Mouse (Mus musculus) left cerebral cortex, postnatal 14 days (tissue): ENCODE measurements around the gene Olfr97. TPM values are rescaled to one million over a fixed set of nuclear protein-coding genes. Genes with fewer than 3 reads are reported as not detected.
A peak's percentile ranks its signal among the peaks of the same experiment; 100 is the strongest.
"Not testable (repeated sequence)": the region's sequence is repeated elsewhere in the genome, so short reads cannot be mapped to it uniquely, and the experiment has no call there.

Source experiments
- DNase-seq, 2 experiments: peaks; one replicate each; pipeline ENCODE4 v3.0.0; 2021 to 2022; ENCODE audit warnings: low spot score in 2 of 2, mixed read lengths in 1 of 2
- intact Hi-C: fragments of 180-260 bp; cut with DNase I; formaldehyde crosslinking; loops from one replicate; pipeline ENCODE4 v1.15.1; 2025
- long read RNA-seq, 2 experiments: library from polyadenylated mRNA; stranded (forward); transcript quantifications; one replicate each; pipeline ENCODE4 v2.0.0; 2021
- total RNA-seq, 2 experiments: library from RNA; stranded (reverse); gene quantifications; 2 replicates each; pipeline ENCODE4 v1.2.3; 2021

The Olfr97 gene
- not detected for total RNA-seq
- long read RNA-seq, experiment 1, result 0 reads
- long read RNA-seq, experiment 2, result 0 reads

DNA sequence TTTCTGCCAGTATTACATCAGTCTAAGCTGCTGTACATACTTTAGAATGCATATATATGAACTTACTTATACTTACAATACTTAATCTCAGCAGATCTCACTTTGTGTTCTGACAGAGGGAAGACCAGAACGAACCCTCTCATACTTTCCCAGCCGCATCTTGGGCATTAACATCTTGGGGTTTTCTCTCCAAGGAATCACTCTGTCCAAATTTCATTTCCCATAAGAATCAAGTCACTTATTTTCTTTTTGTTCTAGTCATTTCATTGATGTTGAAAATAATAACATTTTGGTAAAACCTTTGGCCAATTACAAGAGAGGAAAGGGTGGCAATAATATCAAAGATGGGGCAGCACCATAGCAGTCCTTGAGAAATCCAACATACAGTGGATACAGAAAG lies at the start of gene Olfr97:
Olfr97 (minus strand) TSS at position 101 of the 400 bp plus-strand sequence.
- DNase-seq, intact Hi-C loops: not testable (repeated sequence)

DNA sequence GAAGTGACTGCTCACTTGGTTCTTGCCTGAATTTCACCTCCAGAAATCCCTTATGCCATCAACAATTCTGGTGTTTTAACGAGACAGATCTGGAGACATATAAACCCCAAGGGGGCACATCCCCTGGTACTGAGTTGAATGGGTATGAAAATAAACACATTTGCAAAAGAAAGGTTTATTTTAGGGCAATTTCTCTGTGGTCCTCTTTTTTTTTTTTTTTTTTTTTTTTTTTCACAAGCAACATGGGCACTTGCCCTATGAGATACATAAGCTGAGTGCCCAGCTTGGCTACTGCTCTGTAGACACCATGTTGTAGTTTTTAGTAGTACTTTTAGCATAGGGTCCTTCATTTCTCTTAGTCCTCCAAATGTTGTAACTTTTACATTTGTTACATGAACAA lies 46.2 kb upstream of the Olfr97 start, which contains the start of gene Olfr99:
Olfr99 (minus strand) TSS at position 101 of the 400 bp plus-strand sequence.
- no peak for DNase-seq
- intact Hi-C loops, result no loop called here

DNA sequence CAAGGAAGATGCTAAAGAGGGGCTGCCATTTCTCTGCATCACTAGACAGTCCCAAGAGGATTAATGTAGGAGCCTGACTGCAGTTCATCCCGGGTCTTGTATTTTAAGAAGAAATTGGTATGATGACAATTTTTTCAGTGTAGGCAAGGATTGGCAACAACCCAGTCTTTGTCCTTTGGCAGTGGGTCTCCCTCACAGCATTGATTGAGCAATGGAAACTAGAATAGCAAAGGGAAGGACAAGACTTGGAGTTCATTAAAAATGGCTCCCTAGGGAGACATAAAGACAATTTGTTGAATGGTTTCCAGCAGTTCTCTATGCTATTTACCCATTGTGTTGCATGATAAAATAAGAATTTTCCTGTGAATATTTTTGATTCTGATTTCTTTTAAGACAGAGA lies 43.2 kb upstream of the Olfr97 start:
- intact Hi-C loops, result no loop called here
- no peak for DNase-seq

DNA sequence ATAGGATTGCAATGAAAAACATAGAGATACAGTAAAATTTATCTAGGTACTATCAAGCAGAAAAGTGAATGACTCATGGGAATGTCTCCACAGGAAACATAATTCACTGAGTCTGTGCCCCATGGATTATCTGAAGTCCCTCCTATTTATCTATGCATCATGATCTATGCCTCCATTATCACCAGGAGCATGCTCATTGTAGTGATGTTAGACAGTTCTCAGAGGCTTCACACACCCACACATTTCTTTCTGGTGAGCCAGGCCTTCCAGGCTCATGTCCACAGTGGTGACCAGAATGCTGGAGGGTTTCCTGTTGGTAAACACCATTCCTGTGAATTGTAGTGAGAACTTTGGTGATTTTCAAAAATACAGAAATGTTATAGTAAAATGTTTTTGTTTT lies 39.4 kb upstream of the Olfr97 start:
- no peak for DNase-seq
- intact Hi-C loops, result no loop called here

DNA sequence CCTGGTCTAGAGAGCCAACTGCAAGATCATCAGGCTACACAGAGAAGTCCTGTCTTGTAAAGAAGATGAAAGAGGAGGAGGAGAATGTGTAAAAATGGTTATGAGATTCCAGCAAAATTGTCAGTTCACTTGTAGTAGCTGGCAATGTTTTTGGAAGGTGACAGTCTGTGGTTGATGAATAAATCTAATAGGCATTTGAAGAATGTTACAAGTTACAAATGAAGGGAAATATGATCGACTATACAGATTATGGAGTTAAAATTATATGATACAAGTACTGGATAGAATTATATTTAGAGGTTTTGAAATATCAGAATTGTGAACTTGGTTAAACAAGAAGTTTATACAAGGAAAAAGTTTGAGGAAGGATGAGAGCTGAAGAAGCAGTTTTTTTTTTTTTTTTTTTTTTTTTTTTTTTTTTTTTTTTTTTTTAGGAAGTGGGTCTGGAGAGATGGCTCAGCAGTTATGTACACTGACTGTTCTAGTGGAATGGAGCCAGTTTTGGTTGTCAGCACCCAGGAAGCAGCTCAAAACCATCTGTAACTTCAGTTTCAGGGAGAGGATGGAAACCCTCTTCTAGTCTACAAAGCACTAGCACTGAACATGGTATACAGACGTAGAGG lies 38.6 kb upstream of the Olfr97 start:
- intact Hi-C loops, result no loop called here
- DNase-seq, result no peak

DNA sequence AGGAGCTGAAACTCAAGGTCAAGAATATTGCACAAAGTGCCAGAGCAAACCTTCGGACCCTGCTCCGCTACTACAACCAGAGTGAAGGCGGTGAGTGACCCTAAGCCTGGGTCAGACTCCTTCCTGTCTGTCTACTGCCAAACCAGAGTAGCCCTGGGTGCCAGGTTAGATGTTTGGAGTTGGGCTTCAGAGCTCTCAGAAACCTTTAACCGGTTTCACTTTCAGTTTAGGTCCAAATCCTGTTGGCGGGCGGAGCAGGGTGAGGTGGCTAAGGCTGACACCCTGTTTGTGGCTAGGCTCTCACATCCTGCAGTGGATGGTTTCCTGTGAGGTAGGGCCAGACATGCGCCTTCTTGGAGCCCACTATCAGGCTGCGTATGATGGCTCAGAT lies 33.6 kb upstream of the Olfr97 start:
- intact Hi-C loops, result no loop called here
- peak; percentile 3 to 5 for DNase-seq

DNA sequence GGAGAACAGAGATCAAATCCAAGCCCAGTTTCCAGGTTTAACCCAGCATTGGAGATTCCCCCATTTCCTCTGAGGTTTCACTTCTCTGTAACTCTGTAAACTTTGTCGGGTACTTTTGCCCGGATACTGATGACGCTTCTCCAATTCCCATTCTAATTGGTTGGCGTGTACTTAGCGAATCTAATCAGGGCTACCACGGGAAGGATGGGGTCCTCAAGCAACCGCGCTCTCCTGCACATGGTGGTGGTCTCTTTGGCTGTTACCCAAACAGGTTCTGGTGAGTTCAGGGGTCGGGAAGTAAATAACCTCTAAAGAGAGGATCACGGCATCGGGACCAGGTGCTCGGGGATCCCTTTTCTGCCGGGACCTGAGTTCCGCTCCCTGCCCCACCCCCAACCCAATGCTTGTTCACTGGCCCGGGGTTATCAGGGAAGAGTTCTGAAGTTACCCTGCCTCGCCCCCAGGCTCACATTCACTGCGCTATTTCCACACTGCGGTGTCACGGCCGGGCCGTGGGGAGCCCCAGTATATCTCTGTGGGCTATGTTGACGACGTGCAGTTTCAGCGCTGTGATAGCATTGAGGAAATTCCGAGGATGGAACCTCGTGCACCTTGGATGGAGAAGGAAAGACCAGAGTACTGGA lies 33.0 kb upstream of the Olfr97 start, which contains the start of gene H2-M3:
H2-M3 (plus strand) TSS at position 163 of the 644 bp plus-strand sequence.
- peak; percentile 94 to 96 for DNase-seq
- intact Hi-C loops, result no loop called here

DNA sequence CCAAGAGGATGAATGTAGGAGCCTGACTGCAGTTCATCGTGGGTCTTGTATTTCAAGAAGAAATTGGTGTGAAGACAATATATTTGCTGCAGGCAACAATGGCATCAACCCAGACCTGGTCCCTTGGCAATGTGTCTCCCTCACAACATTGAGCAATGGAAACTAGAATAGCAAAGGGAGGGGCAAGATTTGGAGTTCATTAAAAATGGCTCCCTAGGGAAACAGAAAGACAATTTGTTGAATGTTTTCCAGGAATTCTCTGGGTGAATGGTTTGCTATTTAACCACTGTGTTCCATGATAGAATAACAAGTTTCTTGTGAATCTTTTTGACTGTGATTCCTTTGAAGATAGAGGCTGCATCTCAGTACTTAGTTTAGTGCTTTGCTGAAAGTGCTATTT lies 26.5 kb upstream of the Olfr97 start, which contains the start of gene Olfr98:
Olfr98 (minus strand) TSS at position 124 of the 400 bp plus-strand sequence.
- intact Hi-C loops, result no loop called here

DNA sequence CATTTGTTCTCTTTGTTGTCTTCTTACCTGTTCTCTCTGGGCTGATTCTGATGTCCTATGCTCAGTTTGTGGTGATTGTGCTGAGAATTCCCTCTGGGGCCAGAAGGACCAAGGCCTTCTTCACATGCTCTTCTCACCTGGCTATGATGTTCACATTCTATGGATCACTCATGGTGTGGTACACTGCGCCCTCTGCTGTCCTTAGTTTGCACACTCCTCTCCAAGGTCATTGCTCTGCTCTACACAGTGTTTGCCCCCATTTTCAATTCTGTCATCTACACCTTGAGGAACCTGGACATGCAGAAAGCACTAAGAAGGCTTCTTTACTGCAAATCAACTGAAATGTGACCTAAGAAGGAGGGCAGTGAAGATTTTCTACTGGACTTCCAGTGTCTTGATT lies 13.4 kb upstream of the Olfr97 start:
- DNase-seq, result no peak
- intact Hi-C loops, result no loop called here

More for the DNA sequence above, 26.5 kb upstream of the Olfr97 start, which contains the start of gene Olfr98:
- DNase-seq, result no peak

DNA sequence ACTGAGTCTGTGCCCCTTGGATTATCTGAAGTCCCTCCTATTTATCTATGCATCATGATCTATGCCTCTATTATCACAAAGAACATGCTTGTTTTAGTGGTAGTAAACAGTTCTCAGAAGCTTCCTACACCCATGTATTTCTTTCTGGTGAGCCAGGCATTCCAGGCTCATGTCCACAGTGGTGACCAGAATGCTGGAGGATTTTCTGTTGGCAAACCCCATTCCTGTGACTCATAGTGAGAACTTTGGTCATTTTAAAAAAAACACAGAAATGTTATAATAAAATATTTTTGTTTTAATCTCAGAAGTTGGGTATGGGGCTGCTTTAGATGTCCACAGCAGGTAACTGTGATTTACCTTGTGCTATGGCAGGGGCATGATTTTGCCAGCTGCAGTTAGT lies 12.3 kb upstream of the Olfr97 start:
- intact Hi-C loops, result no loop called here
- DNase-seq, result no peak

DNA sequence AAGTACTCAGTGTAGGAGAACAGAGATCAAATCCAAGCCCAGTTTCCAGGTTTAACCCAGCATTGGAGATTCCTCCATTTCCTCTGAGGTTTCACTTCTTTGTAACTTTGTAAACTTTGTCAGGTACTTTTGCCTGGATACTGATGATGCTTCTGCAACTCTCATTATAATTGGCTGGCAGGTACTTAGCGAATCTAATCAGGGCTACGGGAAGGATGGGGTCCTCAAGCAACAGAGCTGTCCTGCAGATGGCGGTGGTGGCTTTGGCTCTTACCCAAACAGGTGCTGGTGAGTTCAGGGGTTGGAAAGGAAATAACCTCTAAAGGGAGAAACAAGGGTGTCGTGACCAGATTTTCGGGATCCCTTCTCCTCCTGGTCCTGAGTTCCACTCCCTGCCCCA lies 9.6 kb upstream of the Olfr97 start:
- intact Hi-C loops, result no loop called here
- peak; percentile 72 to 76 for DNase-seq

DNA sequence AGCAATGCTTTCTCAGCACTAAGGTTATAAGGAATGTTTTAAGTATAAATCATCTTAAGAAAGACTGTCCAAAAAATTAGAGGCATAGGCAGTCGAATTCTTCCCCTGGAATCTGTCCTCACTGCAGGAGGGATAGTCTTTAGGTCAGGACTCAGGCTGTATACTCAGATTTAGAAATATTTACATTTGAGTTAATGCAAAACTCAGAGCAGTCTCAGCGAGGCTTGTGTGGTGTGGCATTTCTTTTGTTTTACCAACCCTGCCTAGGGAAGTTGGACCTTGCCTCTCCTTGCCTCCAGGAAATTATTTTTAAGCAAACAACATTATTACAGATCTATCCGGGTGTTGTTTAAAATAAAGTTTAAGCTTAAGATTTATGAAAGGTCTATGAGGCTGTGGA lies 5.1 kb upstream of the Olfr97 start:
- intact Hi-C loops, result no loop called here
- DNase-seq, result no peak

DNA sequence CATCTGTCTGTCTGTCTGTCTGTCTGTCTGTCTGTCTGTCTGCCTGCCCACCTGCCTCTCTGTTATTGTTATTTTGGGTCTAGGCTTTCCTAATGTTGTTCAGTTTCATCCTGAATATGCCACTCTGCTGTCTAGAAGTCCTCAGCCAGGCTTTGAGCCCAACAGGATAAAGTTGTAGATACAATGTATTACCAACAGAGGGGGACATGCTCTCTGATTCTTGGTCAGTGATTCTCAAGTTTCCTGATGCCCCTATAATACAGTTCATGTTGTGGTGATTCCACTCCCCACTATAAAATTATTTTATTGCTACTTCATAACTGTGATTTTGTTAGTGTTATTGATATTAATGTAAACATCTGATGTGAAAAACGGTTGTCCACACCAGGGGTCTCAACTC lies 15.3 kb downstream of the Olfr97 start:
- intact Hi-C loops, result no loop called here
- DNase-seq, result no peak

DNA sequence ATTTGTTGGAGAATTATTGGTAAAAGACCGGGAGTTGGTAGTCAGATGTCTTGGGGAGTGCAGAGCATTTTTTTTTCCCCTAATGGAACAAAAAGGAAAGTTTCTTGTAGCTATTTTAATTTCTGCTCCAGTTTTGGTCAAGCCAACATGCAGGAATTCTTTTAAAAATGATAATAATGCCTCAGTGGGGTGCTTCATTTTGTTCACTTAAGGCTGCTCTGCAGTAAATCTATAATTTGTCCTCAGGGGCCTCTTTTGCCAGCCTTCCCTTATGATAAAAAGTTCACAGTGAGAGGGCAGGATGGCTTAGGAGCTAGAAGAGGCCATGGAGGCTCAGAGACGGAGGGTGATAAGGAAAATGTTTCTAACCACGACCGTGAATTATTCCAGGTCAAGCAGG lies 17.3 kb downstream of the Olfr97 start, which contains the start of gene Olfr96:
Olfr96 (plus strand) TSS at position 301 of the 400 bp plus-strand sequence.
- intact Hi-C loops, result no loop called here

DNA sequence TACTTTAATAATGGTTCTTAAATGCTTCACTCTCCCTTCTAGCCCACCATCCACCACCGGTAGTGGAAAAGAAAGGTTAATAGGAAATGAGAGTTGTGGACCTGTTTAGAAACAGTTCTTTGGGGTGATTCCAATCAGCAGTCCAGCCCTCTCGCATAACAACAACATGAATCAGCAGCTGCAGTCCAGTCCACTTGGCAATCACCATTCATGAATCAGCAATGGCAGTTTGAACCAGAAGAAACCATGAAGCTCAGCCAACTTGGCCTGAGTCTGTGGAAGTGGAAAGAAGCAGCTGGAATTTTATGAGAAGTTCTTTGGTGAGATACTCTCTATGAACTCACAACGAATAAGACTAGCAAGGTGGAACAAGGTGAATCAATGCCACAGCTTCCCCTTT lies 18.6 kb downstream of the Olfr97 start:
- no peak for DNase-seq
- intact Hi-C loops, result no loop called here

More for the DNA sequence above, 17.3 kb downstream of the Olfr97 start, which contains the start of gene Olfr96:
- DNase-seq, result no peak

DNA sequence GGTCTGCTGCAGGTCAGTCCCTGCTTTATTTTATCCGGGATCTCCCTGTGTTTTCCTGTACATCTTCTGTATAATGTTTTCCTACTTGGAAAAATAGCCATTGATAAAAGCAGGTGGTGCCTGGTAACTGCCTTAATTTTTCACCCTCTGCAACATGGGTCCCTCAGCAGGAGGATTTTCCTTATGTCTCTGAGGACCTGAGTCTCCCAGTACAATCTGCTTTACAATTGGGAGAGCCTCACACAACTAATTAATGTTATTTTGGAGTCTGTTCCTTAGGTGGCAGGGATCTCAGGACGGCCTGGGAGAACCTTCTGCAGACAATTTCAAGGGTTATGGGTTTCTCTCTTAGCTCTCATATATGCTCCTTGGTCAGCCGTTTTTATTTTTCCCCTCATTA lies 24.1 kb downstream of the Olfr97 start, which contains the start of gene Olfr95:
Olfr95 (minus strand) TSS at position 101 of the 400 bp plus-strand sequence.
- intact Hi-C loops, result no loop called here
- no peak for DNase-seq

DNA sequence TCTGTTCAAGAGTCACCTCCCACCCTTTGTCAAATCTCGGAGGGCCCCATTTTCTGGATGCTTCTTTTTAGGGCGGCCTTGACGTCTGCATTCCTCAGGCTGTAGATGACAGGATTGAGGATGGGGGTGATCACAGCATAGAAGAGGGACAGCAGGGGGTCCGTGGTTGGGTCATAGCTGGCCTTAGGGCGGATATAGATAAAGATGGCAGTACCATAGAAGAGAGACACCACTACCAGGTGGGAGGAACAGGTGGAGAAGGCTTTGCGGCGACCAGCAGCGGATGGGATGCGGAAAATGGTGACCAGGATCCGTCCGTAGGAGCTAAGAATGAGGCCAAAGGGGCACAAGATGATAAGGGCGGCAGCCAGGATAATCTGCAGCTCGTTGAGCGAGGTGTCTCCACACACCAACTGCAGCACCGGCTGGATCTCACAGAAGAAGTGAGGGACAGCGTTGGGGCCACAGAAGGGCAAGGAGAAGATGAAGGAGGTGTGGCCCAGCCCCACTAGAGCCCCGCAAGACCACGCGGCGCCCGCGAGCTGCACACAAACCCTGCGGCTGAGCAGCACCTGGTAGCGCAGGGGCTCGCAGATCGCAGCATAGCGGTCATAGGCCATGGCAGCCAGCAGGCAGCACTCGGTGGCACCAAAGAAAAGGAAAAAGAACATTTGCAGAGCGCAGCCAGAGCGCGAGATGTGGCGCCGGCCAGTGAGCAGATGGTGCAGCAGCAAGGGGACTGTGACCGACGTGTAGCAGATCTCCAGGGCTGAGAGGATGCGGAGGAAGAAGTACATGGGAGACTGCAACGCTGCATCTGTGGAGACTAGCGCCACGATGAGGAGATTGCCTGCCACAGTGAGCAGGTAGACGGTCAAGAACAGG lies 26.0 kb downstream of the Olfr97 start:
- intact Hi-C loops, result no loop called here
- DNase-seq, result peak; percentile 16 to 18

DNA sequence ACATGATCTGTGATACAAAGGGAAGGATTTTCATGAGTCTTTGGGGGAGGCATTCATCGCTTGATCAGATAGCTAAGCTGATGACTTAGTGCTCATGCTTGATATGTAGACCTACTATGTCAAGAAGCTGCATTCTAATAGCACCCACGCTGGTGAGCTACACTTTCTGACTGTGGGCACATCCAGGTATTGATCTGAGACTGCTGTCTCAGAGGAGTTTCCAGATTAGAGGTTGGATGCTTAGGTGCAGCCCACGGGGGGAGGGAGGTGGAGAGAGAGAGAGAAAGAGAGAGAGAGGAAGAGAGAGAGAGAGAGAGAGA lies 33.3 kb downstream of the Olfr97 start:
- DNase-seq, result no peak
- intact Hi-C loops, result loop anchor here (1.0 to 10.0 kb wide), 3 partner anchors 121 to 849 kb away; partner anchors contain the start of gene Trim40

DNA sequence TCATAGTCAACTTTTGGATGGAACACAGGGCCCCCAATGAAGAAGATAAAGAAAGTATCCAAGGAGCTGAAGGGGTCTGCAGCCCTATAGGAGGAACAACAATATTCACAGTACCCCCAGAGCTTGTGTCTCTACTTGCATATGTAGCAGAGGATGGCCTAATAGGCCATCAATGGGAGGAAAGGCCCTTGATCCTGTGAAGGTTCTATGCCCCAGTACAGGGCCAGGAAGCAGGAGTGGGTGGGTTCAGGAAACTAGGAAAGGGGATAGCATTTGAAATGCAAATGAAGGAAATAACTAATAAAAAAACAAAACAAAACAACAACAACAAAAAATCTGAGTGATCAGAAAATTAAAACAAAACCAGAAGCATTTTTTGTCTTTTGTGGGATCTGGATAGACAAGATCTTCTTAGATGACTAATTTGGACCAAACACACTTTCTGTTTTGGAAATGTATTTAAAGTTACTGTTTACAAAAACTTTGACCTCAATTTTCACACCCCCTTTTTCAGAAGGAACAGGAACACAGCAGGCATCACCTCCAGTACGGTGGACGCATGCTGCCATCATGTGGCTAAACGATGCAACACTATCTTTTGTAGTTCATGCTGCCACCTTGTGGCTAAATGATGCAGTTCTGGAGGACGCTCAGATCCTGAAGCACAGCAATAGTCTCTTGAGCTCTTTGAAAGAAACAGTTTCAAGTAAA lies 33.8 kb downstream of the Olfr97 start:
- peak; percentile 92 to 95 for DNase-seq
- intact Hi-C loops, result loop anchor here (1.0 to 10.0 kb wide), 3 partner anchors 120 to 849 kb away; partner anchors contain the start of gene Trim40
